Mouse (Mus musculus) forebrain, postnatal 0 days (tissue): ENCODE results near the gene Ddx59. TPM values are rescaled to one million over a fixed set of nuclear protein-coding genes. Genes with fewer than 3 reads are reported as not detected.

Experiments
- ATAC-seq: fragments of 200-750 bp; cut with Nextera tagmentation; 2 replicates; pipeline ENCODE4 v1.8.0; 2017; ENCODE audit warnings: mild to moderate bottlenecking, moderate library complexity
- DNase-seq: peaks from one replicate; pipeline ENCODE4 v3.0.0-alpha.2; 2015
- H3K27ac ChIP-seq: fragments of 300-500 bp; sonication (generic); 2 replicates; pipeline ENCODE4 v1.5.1; 2014; ENCODE audit warnings: low read depth, mild to moderate bottlenecking, antibody characterized with exemption, low read length, moderate library complexity, mixed read lengths
- H3K27me3 ChIP-seq: fragments of 300-500 bp; sonication (generic); 2 replicates; pipeline ENCODE4 v1.6.1; 2014; ENCODE audit warnings: mild to moderate bottlenecking, low read length, mixed read lengths; ENCODE audit not compliant: insufficient read depth
- H3K36me3 ChIP-seq: fragments of 300-500 bp; sonication (generic); 2 replicates; pipeline ENCODE4 v1.6.1; 2014; ENCODE audit warnings: mild to moderate bottlenecking, moderate library complexity; ENCODE audit not compliant: insufficient read depth
- H3K4me1 ChIP-seq: fragments of 300-500 bp; sonication (generic); 2 replicates; pipeline ENCODE4 v1.6.1; 2014; ENCODE audit warnings: antibody characterized with exemption; ENCODE audit not compliant: insufficient read depth
- H3K4me2 ChIP-seq: fragments of 300-500 bp; sonication (generic); 2 replicates; pipeline ENCODE4 v1.6.1; 2014; ENCODE audit warnings: low read depth, mild to moderate bottlenecking, moderate library complexity
- H3K4me3 ChIP-seq: fragments of 300-500 bp; sonication (generic); 2 replicates; pipeline ENCODE4 v1.5.1; 2014; ENCODE audit warnings: low read depth, low read length, mixed read lengths
- H3K9ac ChIP-seq: fragments of 300-500 bp; sonication (generic); 2 replicates; pipeline ENCODE4 v1.6.1; 2014; ENCODE audit warnings: mild to moderate bottlenecking
- H3K9me3 ChIP-seq: fragments of 300-500 bp; sonication (generic); 2 replicates; pipeline ENCODE4 v1.6.1; 2016; ENCODE audit warnings: low read length
- CTCF ChIP-seq: sonication (generic); IDR thresholded peaks from 2 replicates; pipeline ENCODE4 v1.5.1; 2016; ENCODE audit warnings: antibody characterized with exemption, control low read depth, low read depth
- WGBS: fragments of 180-500 bp; shearing (Covaris S2); extraction: QIAGEN DNeasy Blood & Tissue Kit; methylation state at CpG from one replicate; pipeline ENCODE4 v1.1.7; 2014; 5-methylcytosine and 5-hydroxymethylcytosine counted together
- polyA plus RNA-seq: library from polyadenylated mRNA; unstranded; fragments of >200 nt; fragmentation: Nextera tagmentation; extraction: Ambion mirVana; gene quantifications from 2 replicates; pipeline ENCODE4 v1.2.1, GENCODE M21; 2015
- total RNA-seq: library from RNA; depleted of rRNA; stranded (reverse); fragments of >200 nt; gene quantifications from 2 replicates; pipeline ENCODE4 v1.2.3, GENCODE M21; 2014

Gene Ddx59
- total and polyA plus RNA-seq, 2 experiments from 2014 or later, result 17.8 to 18.8 TPM

- 82% methylated on average over 11 of the region's 11 CpGs for WGBS
Observed at GRCm38 (mm10) chr1:136427166-136427969, 12.3 kb downstream of the Ddx59 start.

GRCm38 (mm10) chr1:136428981-136429380, 13.9 kb downstream of the Ddx59 start:
- 84% methylated on average over 4 of the region's 4 CpGs for WGBS
- H3K27ac ChIP-seq, result no peak overlapping the region
- H3K4me2 ChIP-seq, result no peak overlapping the region
- no peak overlapping the region for H3K4me3 ChIP-seq
- H3K9me3 ChIP-seq, result no peaks in the 10 kb centered on the region
- DNase-seq (no peak), ATAC-seq (no peak)
- H3K4me1 ChIP-seq, result no peaks in the 10 kb centered on the region
- no peaks in the 10 kb centered on the region; the same call in 1 of the 2 replicates for H3K36me3 ChIP-seq
- no peaks in the 10 kb centered on the region for H3K27me3 ChIP-seq
- TF ChIP-seq CTCF, result no peak
- H3K9ac ChIP-seq, result no peak overlapping the region

More at GRCm38 (mm10) chr1:136427166-136427969, 12.3 kb downstream of the Ddx59 start:
- H3K9me3 ChIP-seq, result no peaks in the 10 kb centered on the region
- H3K27ac ChIP-seq, result no peak overlapping the region
- H3K4me2 ChIP-seq, result no peak overlapping the region
- TF ChIP-seq CTCF, result no peak
- ATAC-seq (no peak), DNase-seq (no peak)
- no peak overlapping the region for H3K4me3 ChIP-seq
- H3K27me3 ChIP-seq, result no peaks in the 10 kb centered on the region
- H3K36me3 ChIP-seq, result no peaks in the 10 kb centered on the region; the same call in 1 of the 2 replicates
- no peak overlapping the region for H3K9ac ChIP-seq
- H3K4me1 ChIP-seq, result no peaks in the 10 kb centered on the region

- H3K27ac ChIP-seq, result no peak overlapping the region
- 69% methylated on average over 7 of the region's 7 CpGs for WGBS
- DNase-seq, result no peak
Observed at GRCm38 (mm10) chr1:136430126-136430818, 15.2 kb downstream of the Ddx59 start.

GRCm38 (mm10) chr1:136440741-136441140, 25.7 kb downstream of the Ddx59 start:
- H3K4me2 ChIP-seq, result no peak overlapping the region
- ATAC-seq (no peak), DNase-seq (no peak)
- no peaks in the 10 kb centered on the region for H3K4me1 ChIP-seq
- H3K27me3 ChIP-seq, result no peaks in the 10 kb centered on the region
- 87% methylated on average over 7 of the region's 7 CpGs for WGBS
- H3K4me3 ChIP-seq, result no peak overlapping the region
- no peak for TF ChIP-seq CTCF
- no peak overlapping the region for H3K9ac ChIP-seq
- H3K9me3 ChIP-seq, result no peaks in the 10 kb centered on the region
- H3K27ac ChIP-seq, result no peak overlapping the region
- no peaks in the 10 kb centered on the region for H3K36me3 ChIP-seq

More at GRCm38 (mm10) chr1:136430126-136430818, 15.2 kb downstream of the Ddx59 start:
- H3K4me2 ChIP-seq, result no peak overlapping the region
- H3K9me3 ChIP-seq, result no peaks in the 10 kb centered on the region
- H3K4me1 ChIP-seq, result no peaks in the 10 kb centered on the region
- ATAC-seq, result no peak
- no peaks in the 10 kb centered on the region for H3K27me3 ChIP-seq
- H3K4me3 ChIP-seq, result no peak overlapping the region
- no peak for TF ChIP-seq CTCF
- H3K36me3 ChIP-seq, result no peaks in the 10 kb centered on the region; the same call in 1 of the 2 replicates
- no peak overlapping the region for H3K9ac ChIP-seq

- H3K36me3 ChIP-seq, result no peaks in the 10 kb centered on the region
- no peak overlapping the region for H3K4me2 ChIP-seq
- H3K27ac ChIP-seq, result no peak overlapping the region
- no peaks in the 10 kb centered on the region for H3K4me1 ChIP-seq
- H3K9ac ChIP-seq, result no peak overlapping the region
- H3K27me3 ChIP-seq, result no peaks in the 10 kb centered on the region
- DNase-seq (no peak), ATAC-seq (no peak)
- WGBS, result 66% methylated on average over 9 of the region's 9 CpGs
- no peaks in the 10 kb centered on the region for H3K9me3 ChIP-seq
- no peak for TF ChIP-seq CTCF
- no peak overlapping the region for H3K4me3 ChIP-seq
Observed at GRCm38 (mm10) chr1:136442809-136443208, 27.7 kb downstream of the Ddx59 start.

- Histone ChIP-seq H3K36me3 (no peaks in the 10 kb centered on the region), H3K27ac (no peak overlapping the region), H3K4me2 (no peak overlapping the region), H3K9me3 (no peaks in the 10 kb centered on the region), H3K4me3 (no peak overlapping the region), H3K9ac (no peak overlapping the region), H3K27me3 (no peaks in the 10 kb centered on the region), H3K4me1 (no peaks in the 10 kb centered on the region)
- no peak for ATAC-seq
- TF ChIP-seq CTCF, result no peak
- WGBS, result 88% methylated on average over 12 of the region's 12 CpGs
- no peak for DNase-seq
Observed at GRCm38 (mm10) chr1:136444555-136445255, 29.6 kb downstream of the Ddx59 start.
